Mouse (Mus musculus) ES-E14 (cell line): ENCODE results near the gene B4galnt1.

ENCODE experiments used
- HCFC1 ChIP-seq: IDR thresholded peaks from 2 replicates; pipeline ENCODE4 v1.6.1; 2012; ENCODE audit warnings: low read length, inconsistent platforms, borderline replicate concordance; ENCODE audit not compliant: insufficient read depth
- MAFK ChIP-seq: IDR thresholded peaks from 2 replicates; pipeline ENCODE4 v1.6.1; 2014; ENCODE audit warnings: mild to moderate bottlenecking, low read depth, low read length, inconsistent platforms; ENCODE audit not compliant: insufficient read depth
- ZC3H11A ChIP-seq: IDR thresholded peaks from 2 replicates; pipeline ENCODE4 v1.6.1; 2012; ENCODE audit warnings: low read depth, mild to moderate bottlenecking, inconsistent platforms, low read length, borderline replicate concordance
- ZNF384 ChIP-seq: IDR thresholded peaks from 2 replicates; pipeline ENCODE4 v1.6.1; 2012; ENCODE audit warnings: low read depth, low read length, inconsistent platforms

DNA sequence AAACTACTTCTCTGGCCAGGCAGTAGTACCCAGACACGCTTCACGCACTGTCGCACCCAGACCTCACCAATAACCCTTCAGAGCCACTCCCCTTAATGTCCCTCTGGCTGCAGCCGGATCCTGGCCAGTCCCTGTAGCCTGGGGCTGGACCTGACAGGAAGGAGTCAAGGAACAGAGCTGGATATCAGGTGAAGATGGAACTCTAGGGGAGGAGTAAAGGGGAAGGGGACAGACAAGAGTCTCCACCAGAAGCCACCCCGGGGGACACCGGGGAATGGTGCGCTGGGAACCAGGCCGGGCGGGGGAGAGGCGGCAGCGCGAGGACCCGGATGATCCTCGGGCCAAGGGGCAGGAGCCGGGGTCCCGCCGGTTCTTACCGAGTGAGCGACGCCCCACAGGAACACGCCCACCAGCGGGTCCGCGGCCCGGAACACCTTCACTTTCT lies 46.0 kb downstream of the B4galnt1 start:
- TF ChIP-seq MAFK (no peak), HCFC1 (no peak), ZC3H11A (no peak), ZNF384 (no peak)
